Mouse (Mus musculus): Measurements from ENCODE around the gene Ramp2. TPM values are rescaled to one million over a fixed set of nuclear protein-coding genes. Genes with fewer than 3 reads are reported as not detected.

The Ramp2 gene
- 6.7 TPM for polyA plus RNA-seq (2014; fragmentation: Illumina TruSeq; extraction: RNeasy Lipid Tissue Mini Kit (QIAGEN cat#74804); ENCODE audit: low read depth, low replicate concordance)

DNA sequence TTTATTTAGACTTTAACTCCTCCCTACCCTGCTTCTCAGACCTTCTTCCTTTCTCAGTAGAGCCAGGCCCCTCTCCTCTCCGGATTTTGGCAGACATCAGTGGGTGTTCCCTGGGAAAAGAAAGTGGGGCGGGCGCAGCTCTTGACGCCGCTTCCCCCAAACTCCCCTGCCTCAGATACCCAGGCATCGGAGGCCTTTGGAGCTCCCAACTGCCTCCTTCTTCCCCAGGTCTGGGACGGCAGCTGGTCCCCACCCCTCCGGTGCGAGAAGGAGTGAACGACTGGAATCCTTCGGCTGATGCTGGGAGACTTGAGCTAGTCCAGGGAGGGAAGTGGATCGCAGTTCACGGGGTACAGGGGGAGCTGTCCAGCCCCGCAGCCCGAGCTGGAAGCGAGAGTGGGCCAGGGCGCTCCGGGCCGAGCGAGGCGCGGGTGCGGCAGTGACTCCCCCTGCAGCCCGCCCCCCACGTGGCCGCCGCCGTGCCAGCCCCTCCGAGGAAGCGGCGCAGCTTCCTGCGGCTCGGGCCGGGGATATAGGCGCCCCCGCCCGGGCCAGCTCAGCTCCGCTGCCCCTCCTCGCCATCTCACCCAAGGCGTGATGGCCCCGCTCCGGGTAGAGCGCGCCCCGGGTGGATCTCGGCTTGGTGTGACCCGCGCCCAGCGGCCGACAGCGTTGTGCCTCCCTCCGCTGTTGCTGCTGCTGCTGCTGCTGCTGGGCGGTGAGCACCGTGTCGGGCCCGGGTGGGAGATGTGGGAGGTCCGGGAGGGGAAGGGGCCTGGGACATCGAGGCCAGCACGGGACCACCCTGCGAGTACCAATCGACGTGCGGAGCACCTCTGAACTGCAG is at the start of gene Ramp2:
TSS of gene Ramp2 (plus strand) at position 174 of the 847 bp plus-strand sequence.

GRCm38 (mm10) chr11:101226065-101226701 is 19.6 kb upstream of the Ramp2 start, which contains the start of gene Ezh1:
Gene Ezh1 (minus strand): TSS chr11:101226463.

GRCm38 (mm10) chr11:101253613-101254389 is 8.0 kb downstream of the Ramp2 start, which contains the start of gene Vps25:
Gene Vps25 (plus strand): TSS chr11:101253707.

GRCm38 (mm10) chr11:101259948-101260825 is 14.4 kb downstream of the Ramp2 start, which contains the start of gene Wnk4:
Gene Wnk4 (plus strand): TSS chr11:101260567.

GRCm38 (mm10) chr11:101278223-101279192 is 32.7 kb downstream of the Ramp2 start, which contains the start of the genes Cntd1 and Coa3:
Gene Cntd1 (plus strand): TSS chr11:101279012.
Gene Coa3 (minus strand): TSS chr11:101279114.

DNA sequence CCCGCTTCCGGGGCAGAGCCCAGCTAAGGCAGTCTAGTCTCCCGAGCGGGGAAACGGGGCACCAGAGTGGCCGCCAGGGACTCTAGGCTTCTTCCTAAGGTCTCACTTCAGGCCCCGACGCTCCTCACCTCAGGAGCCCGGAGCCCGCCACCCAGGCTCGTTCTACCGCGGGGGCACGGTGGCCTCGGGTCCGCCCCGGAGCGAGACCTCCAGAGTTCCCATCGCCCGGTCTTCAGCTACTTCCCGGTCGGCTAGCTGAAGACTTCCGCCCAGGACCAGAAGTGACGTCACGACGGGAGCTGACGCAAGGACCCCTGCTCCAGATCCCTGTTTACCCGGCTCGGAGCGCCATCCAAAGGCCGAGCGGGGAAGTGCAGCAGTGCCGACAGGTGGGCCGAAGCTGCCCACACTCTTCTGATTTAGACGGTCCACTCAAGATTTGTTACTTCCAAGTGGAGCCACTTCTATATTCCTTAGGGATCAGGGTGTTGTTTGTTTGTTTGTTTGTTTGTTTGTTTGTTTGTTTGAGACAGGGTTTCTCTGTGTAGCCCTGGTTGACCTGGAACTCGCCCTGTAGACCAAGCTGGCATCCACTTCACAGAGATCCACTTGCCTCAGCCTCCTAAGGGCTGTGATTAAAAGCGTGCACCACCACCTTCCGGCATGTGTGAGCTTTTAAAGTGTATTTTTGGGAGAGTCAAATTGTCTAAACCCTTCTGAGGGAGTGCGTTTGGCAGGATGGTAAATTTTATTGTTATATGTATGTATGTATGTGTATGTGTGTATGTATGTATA is 56.4 kb downstream of the Ramp2 start, which contains the start of gene Becn1:
TSS of gene Becn1 (minus strand) at position 283 of the 795 bp plus-strand sequence.

Other genes starting within 250 kb of the Ramp2 start
- gene Atp6v0a1, start 236.6 kb upstream of the Ramp2 start, polyA plus RNA-seq (2014; fragmentation: Illumina TruSeq; extraction: RNeasy Lipid Tissue Mini Kit (QIAGEN cat#74804); ENCODE audit: low read depth, low replicate concordance) = 43.7 TPM
- 0.32 TPM for gene Naglu, start 176.0 kb upstream of the Ramp2 start, polyA plus RNA-seq (2014; fragmentation: Illumina TruSeq; extraction: RNeasy Lipid Tissue Mini Kit (QIAGEN cat#74804); ENCODE audit: low read depth, low replicate concordance)
- gene Hsd17b1, start 167.6 kb upstream of the Ramp2 start, polyA plus RNA-seq (2014; fragmentation: Illumina TruSeq; extraction: RNeasy Lipid Tissue Mini Kit (QIAGEN cat#74804); ENCODE audit: low read depth, low replicate concordance) = not detected
- gene Coasy, start 163.5 kb upstream of the Ramp2 start, polyA plus RNA-seq (2014; fragmentation: Illumina TruSeq; extraction: RNeasy Lipid Tissue Mini Kit (QIAGEN cat#74804); ENCODE audit: low read depth, low replicate concordance) = 7.6 TPM
- 48.5 TPM for gene Mlx, start 158.8 kb upstream of the Ramp2 start, polyA plus RNA-seq (2014; fragmentation: Illumina TruSeq; extraction: RNeasy Lipid Tissue Mini Kit (QIAGEN cat#74804); ENCODE audit: low read depth, low replicate concordance)
- gene Psmc3ip, start 150.6 kb upstream of the Ramp2 start, polyA plus RNA-seq (2014; fragmentation: Illumina TruSeq; extraction: RNeasy Lipid Tissue Mini Kit (QIAGEN cat#74804); ENCODE audit: low read depth, low replicate concordance) = 3.7 TPM
- 37.4 TPM for gene Retreg3, start 126.1 kb upstream of the Ramp2 start, polyA plus RNA-seq (2014; fragmentation: Illumina TruSeq; extraction: RNeasy Lipid Tissue Mini Kit (QIAGEN cat#74804); ENCODE audit: low read depth, low replicate concordance)
- 0.36 TPM for gene Tubg1, start 126.1 kb upstream of the Ramp2 start, polyA plus RNA-seq (2014; fragmentation: Illumina TruSeq; extraction: RNeasy Lipid Tissue Mini Kit (QIAGEN cat#74804); ENCODE audit: low read depth, low replicate concordance)
- not detected for gene Tubg2, start 90.1 kb upstream of the Ramp2 start, polyA plus RNA-seq (2014; fragmentation: Illumina TruSeq; extraction: RNeasy Lipid Tissue Mini Kit (QIAGEN cat#74804); ENCODE audit: low read depth, low replicate concordance)
- not detected for gene Cntnap1, start 75.5 kb upstream of the Ramp2 start, polyA plus RNA-seq (2014; fragmentation: Illumina TruSeq; extraction: RNeasy Lipid Tissue Mini Kit (QIAGEN cat#74804); ENCODE audit: low read depth, low replicate concordance)
- not detected for gene Plekhh3, start 74.7 kb upstream of the Ramp2 start, polyA plus RNA-seq (2014; fragmentation: Illumina TruSeq; extraction: RNeasy Lipid Tissue Mini Kit (QIAGEN cat#74804); ENCODE audit: low read depth, low replicate concordance)
- gene Ccr10, start 70.6 kb upstream of the Ramp2 start, polyA plus RNA-seq (2014; fragmentation: Illumina TruSeq; extraction: RNeasy Lipid Tissue Mini Kit (QIAGEN cat#74804); ENCODE audit: low read depth, low replicate concordance) = not detected
- gene Ezh1, start 19.6 kb upstream of the Ramp2 start, polyA plus RNA-seq (2014; fragmentation: Illumina TruSeq; extraction: RNeasy Lipid Tissue Mini Kit (QIAGEN cat#74804); ENCODE audit: low read depth, low replicate concordance) = 30.4 TPM
- 115 TPM for gene Vps25, start 7.7 kb downstream of the Ramp2 start, polyA plus RNA-seq (2014; fragmentation: Illumina TruSeq; extraction: RNeasy Lipid Tissue Mini Kit (QIAGEN cat#74804); ENCODE audit: low read depth, low replicate concordance)
- gene Wnk4, start 14.5 kb downstream of the Ramp2 start, polyA plus RNA-seq (2014; fragmentation: Illumina TruSeq; extraction: RNeasy Lipid Tissue Mini Kit (QIAGEN cat#74804); ENCODE audit: low read depth, low replicate concordance) = 2.6 TPM
- 4.6 TPM for gene Cntd1, start 33.0 kb downstream of the Ramp2 start, polyA plus RNA-seq (2014; fragmentation: Illumina TruSeq; extraction: RNeasy Lipid Tissue Mini Kit (QIAGEN cat#74804); ENCODE audit: low read depth, low replicate concordance)
- gene Coa3, start 33.1 kb downstream of the Ramp2 start, polyA plus RNA-seq (2014; fragmentation: Illumina TruSeq; extraction: RNeasy Lipid Tissue Mini Kit (QIAGEN cat#74804); ENCODE audit: low read depth, low replicate concordance) = 13.9 TPM
- 96.1 TPM for gene Becn1, start 56.3 kb downstream of the Ramp2 start, polyA plus RNA-seq (2014; fragmentation: Illumina TruSeq; extraction: RNeasy Lipid Tissue Mini Kit (QIAGEN cat#74804); ENCODE audit: low read depth, low replicate concordance)
- gene Psme3, start 70.2 kb downstream of the Ramp2 start, polyA plus RNA-seq (2014; fragmentation: Illumina TruSeq; extraction: RNeasy Lipid Tissue Mini Kit (QIAGEN cat#74804); ENCODE audit: low read depth, low replicate concordance) = 180 TPM
- gene Aoc2, start 79.0 kb downstream of the Ramp2 start, polyA plus RNA-seq (2014; fragmentation: Illumina TruSeq; extraction: RNeasy Lipid Tissue Mini Kit (QIAGEN cat#74804); ENCODE audit: low read depth, low replicate concordance) = 0.28 TPM
- 2.3 TPM for gene Aoc3, start 84.6 kb downstream of the Ramp2 start, polyA plus RNA-seq (2014; fragmentation: Illumina TruSeq; extraction: RNeasy Lipid Tissue Mini Kit (QIAGEN cat#74804); ENCODE audit: low read depth, low replicate concordance)
- gene G6pc, start 121.5 kb downstream of the Ramp2 start, polyA plus RNA-seq (2014; fragmentation: Illumina TruSeq; extraction: RNeasy Lipid Tissue Mini Kit (QIAGEN cat#74804); ENCODE audit: low read depth, low replicate concordance) = 542 TPM
- gene Aarsd1, start 171.6 kb downstream of the Ramp2 start, polyA plus RNA-seq (2014; fragmentation: Illumina TruSeq; extraction: RNeasy Lipid Tissue Mini Kit (QIAGEN cat#74804); ENCODE audit: low read depth, low replicate concordance) = 10.7 TPM
- 0.81 TPM for gene Gm27029, start 178.8 kb downstream of the Ramp2 start, polyA plus RNA-seq (2014; fragmentation: Illumina TruSeq; extraction: RNeasy Lipid Tissue Mini Kit (QIAGEN cat#74804); ENCODE audit: low read depth, low replicate concordance)
- gene Rundc1, start 179.1 kb downstream of the Ramp2 start, polyA plus RNA-seq (2014; fragmentation: Illumina TruSeq; extraction: RNeasy Lipid Tissue Mini Kit (QIAGEN cat#74804); ENCODE audit: low read depth, low replicate concordance) = 3.9 TPM
- 2.0 TPM for gene Ptges3l, start 179.3 kb downstream of the Ramp2 start, polyA plus RNA-seq (2014; fragmentation: Illumina TruSeq; extraction: RNeasy Lipid Tissue Mini Kit (QIAGEN cat#74804); ENCODE audit: low read depth, low replicate concordance)
- gene Rpl27, start 196.3 kb downstream of the Ramp2 start, polyA plus RNA-seq (2014; fragmentation: Illumina TruSeq; extraction: RNeasy Lipid Tissue Mini Kit (QIAGEN cat#74804); ENCODE audit: low read depth, low replicate concordance) = 36.8 TPM
- gene Ifi35, start 202.4 kb downstream of the Ramp2 start, polyA plus RNA-seq (2014; fragmentation: Illumina TruSeq; extraction: RNeasy Lipid Tissue Mini Kit (QIAGEN cat#74804); ENCODE audit: low read depth, low replicate concordance) = 0.93 TPM
- gene Rnd2, start 219.0 kb downstream of the Ramp2 start, polyA plus RNA-seq (2014; fragmentation: Illumina TruSeq; extraction: RNeasy Lipid Tissue Mini Kit (QIAGEN cat#74804); ENCODE audit: low read depth, low replicate concordance) = 4.5 TPM
- gene Vat1, start 220.2 kb downstream of the Ramp2 start, polyA plus RNA-seq (2014; fragmentation: Illumina TruSeq; extraction: RNeasy Lipid Tissue Mini Kit (QIAGEN cat#74804); ENCODE audit: low read depth, low replicate concordance) = 1.5 TPM

All from kidney, adult 10 weeks (tissue).